Mouse (Mus musculus): ENCODE results near the gene Pdia6. TPM values are rescaled to one million over a fixed set of nuclear protein-coding genes. Genes with fewer than 3 reads are reported as not detected.

The Pdia6 gene
- 632 and 901 TPM in 2 replicates for total RNA-seq (2012; rRNA removed)

GRCm38 (mm10) chr12:17265971-17266672, at the start of gene Pdia6:
Gene Pdia6, plus strand, starts transcription at chr12:17266545.
- H3K36me3 ChIP-seq (ENCODE audit: control insufficient read depth, insufficient read depth, low read length, poor library complexity, severe bottlenecking) = peaks cover 14% of the 10 kb centered on the region
- TF ChIP-seq MAFK (IDR thresholded peaks at IDR 0.05; ENCODE audit: insufficient read depth, low read depth, low read length) (no peak), ZC3H11A (IDR thresholded peaks at IDR 0.05; ENCODE audit: borderline replicate concordance, low read depth, low read length) (no peak), HCFC1 (IDR thresholded peaks at IDR 0.05; ENCODE audit: borderline replicate concordance, insufficient read depth, low read length) (0 out of 2 replicates have a peak, but pooled peaks have one; percentile 28), ZNF384 (IDR thresholded peaks at IDR 0.05; ENCODE audit: low read depth, low read length) (peak; percentile 66; the same call in 1 of the 2 replicates), CHD2 (IDR thresholded peaks at IDR 0.05; ENCODE audit: low read depth, low read length) (peak; percentile 76; the same call in 1 of the 2 replicates)
- peak within 1 kb of the TSS; percentile 92 for H3K9ac ChIP-seq (ENCODE audit: insufficient read depth, low read depth, low read length, poor library complexity, severe bottlenecking)
- no peaks in the 10 kb centered on the region for H3K9me3 ChIP-seq (ENCODE audit: control insufficient read depth, insufficient read depth, low read depth, low read length)
- H3K4me1 ChIP-seq (ENCODE audit: control insufficient read depth in 2 of 2, insufficient read depth in 2 of 2, low read length in 2 of 2, poor library complexity in 1 of 2) = peaks cover 0 to 11% of the 10 kb centered on the region in 2 experiments; a peak in 1 of 4 replicates
- in situ Hi-C loops (cut with MboI; ENCODE audit: low sequenced_read_pairs in 2 of 2, unreplicated experiment in 2 of 2) = no loop called here
- H3K27ac ChIP-seq (ENCODE audit: insufficient read depth, low read depth, low read length, poor library complexity, severe bottlenecking) = no peak within 1 kb of the TSS; the same call in 1 of the 2 replicates
- H3K4me3 ChIP-seq (ENCODE audit: insufficient read depth in 1 of 2, low read depth in 1 of 2, low read length in 2 of 2, poor library complexity in 1 of 2, severe bottlenecking in 1 of 2) = peak within 1 kb of the TSS; percentile 90 to 99
- DNase-seq (ENCODE audit: low read depth, low spot score) = peak; percentile 91

GRCm38 (mm10) chr12:17218390-17218789, 48.0 kb upstream of the Pdia6 start:
- TF ChIP-seq HCFC1 (IDR thresholded peaks at IDR 0.05; ENCODE audit: borderline replicate concordance, insufficient read depth, low read length) (no peak), ZNF384 (IDR thresholded peaks at IDR 0.05; ENCODE audit: low read depth, low read length) (no peak), MAFK (IDR thresholded peaks at IDR 0.05; ENCODE audit: insufficient read depth, low read depth, low read length) (no peak), CHD2 (IDR thresholded peaks at IDR 0.05; ENCODE audit: low read depth, low read length) (no peak), ZC3H11A (IDR thresholded peaks at IDR 0.05; ENCODE audit: borderline replicate concordance, low read depth, low read length) (no peak)
- Histone ChIP-seq H3K4me3 (ENCODE audit: insufficient read depth in 1 of 2, low read depth in 1 of 2, low read length in 2 of 2, poor library complexity in 1 of 2, severe bottlenecking in 1 of 2) (no peak overlapping the region), H3K9me3 (ENCODE audit: control insufficient read depth, insufficient read depth, low read depth, low read length) (no peaks in the 10 kb centered on the region), H3K9ac (ENCODE audit: insufficient read depth, low read depth, low read length, poor library complexity, severe bottlenecking) (no peak overlapping the region), H3K27ac (ENCODE audit: insufficient read depth, low read depth, low read length, poor library complexity, severe bottlenecking) (no peak overlapping the region), H3K36me3 (ENCODE audit: control insufficient read depth, insufficient read depth, low read length, poor library complexity, severe bottlenecking) (no peaks in the 10 kb centered on the region), H3K4me1 (ENCODE audit: control insufficient read depth in 2 of 2, insufficient read depth in 2 of 2, low read length in 2 of 2, poor library complexity in 1 of 2) (no peaks in the 10 kb centered on the region)
- in situ Hi-C loops (cut with MboI; ENCODE audit: low sequenced_read_pairs in 2 of 2, unreplicated experiment in 2 of 2) = loop anchor here in 1 of 2 experiments (25.0 kb wide), 1 partner anchor 181 kb away; no protein-coding TSS in a partner anchor
- DNase-seq (ENCODE audit: low read depth, low spot score) = no peak

- H3K9me3 ChIP-seq (ENCODE audit: control insufficient read depth, insufficient read depth, low read depth, low read length) = no peaks in the 10 kb centered on the region
- no peak overlapping the region for H3K27ac ChIP-seq (ENCODE audit: insufficient read depth, low read depth, low read length, poor library complexity, severe bottlenecking)
- no peaks in the 10 kb centered on the region for H3K4me1 ChIP-seq (ENCODE audit: control insufficient read depth in 2 of 2, insufficient read depth in 2 of 2, low read length in 2 of 2, poor library complexity in 1 of 2)
- H3K36me3 ChIP-seq (ENCODE audit: control insufficient read depth, insufficient read depth, low read length, poor library complexity, severe bottlenecking) = no peaks in the 10 kb centered on the region
- H3K9ac ChIP-seq (ENCODE audit: insufficient read depth, low read depth, low read length, poor library complexity, severe bottlenecking) = no peak overlapping the region
- H3K4me3 ChIP-seq (ENCODE audit: insufficient read depth in 1 of 2, low read depth in 1 of 2, low read length in 2 of 2, poor library complexity in 1 of 2, severe bottlenecking in 1 of 2) = no peak overlapping the region
- DNase-seq (ENCODE audit: low read depth, low spot score) = no peak
- no peak for TF ChIP-seq MAFK (IDR thresholded peaks at IDR 0.05; ENCODE audit: insufficient read depth, low read depth, low read length)
- TF ChIP-seq CHD2 (IDR thresholded peaks at IDR 0.05; ENCODE audit: low read depth, low read length) = no peak
- no peak for TF ChIP-seq ZNF384 (IDR thresholded peaks at IDR 0.05; ENCODE audit: low read depth, low read length)
- TF ChIP-seq ZC3H11A (IDR thresholded peaks at IDR 0.05; ENCODE audit: borderline replicate concordance, low read depth, low read length) = no peak
- TF ChIP-seq HCFC1 (IDR thresholded peaks at IDR 0.05; ENCODE audit: borderline replicate concordance, insufficient read depth, low read length) = no peak
- in situ Hi-C loops (cut with MboI; ENCODE audit: low sequenced_read_pairs in 2 of 2, unreplicated experiment in 2 of 2) = loop anchor here in 1 of 2 experiments (25.0 kb wide), 1 partner anchor 182 kb away; no protein-coding TSS in a partner anchor
Observed at GRCm38 (mm10) chr12:17219107-17219506, 47.2 kb upstream of the Pdia6 start.

GRCm38 (mm10) chr12:17220631-17221030, 45.7 kb upstream of the Pdia6 start:
- H3K4me3 ChIP-seq (ENCODE audit: insufficient read depth in 1 of 2, low read depth in 1 of 2, low read length in 2 of 2, poor library complexity in 1 of 2, severe bottlenecking in 1 of 2) = no peak overlapping the region
- H3K27ac ChIP-seq (ENCODE audit: insufficient read depth, low read depth, low read length, poor library complexity, severe bottlenecking) = no peak overlapping the region
- no peak for TF ChIP-seq ZNF384 (IDR thresholded peaks at IDR 0.05; ENCODE audit: low read depth, low read length)
- no peak for TF ChIP-seq HCFC1 (IDR thresholded peaks at IDR 0.05; ENCODE audit: borderline replicate concordance, insufficient read depth, low read length)
- TF ChIP-seq MAFK (IDR thresholded peaks at IDR 0.05; ENCODE audit: insufficient read depth, low read depth, low read length) = no peak
- no peak for TF ChIP-seq ZC3H11A (IDR thresholded peaks at IDR 0.05; ENCODE audit: borderline replicate concordance, low read depth, low read length)
- TF ChIP-seq CHD2 (IDR thresholded peaks at IDR 0.05; ENCODE audit: low read depth, low read length) = no peak
- H3K36me3 ChIP-seq (ENCODE audit: control insufficient read depth, insufficient read depth, low read length, poor library complexity, severe bottlenecking) = no peaks in the 10 kb centered on the region
- in situ Hi-C loops (cut with MboI; ENCODE audit: low sequenced_read_pairs in 2 of 2, unreplicated experiment in 2 of 2) = loop anchor here in 1 of 2 experiments (25.0 kb wide), 1 partner anchor 183 kb away; no protein-coding TSS in a partner anchor
- DNase-seq (ENCODE audit: low read depth, low spot score) = no peak
- H3K9ac ChIP-seq (ENCODE audit: insufficient read depth, low read depth, low read length, poor library complexity, severe bottlenecking) = no peak overlapping the region
- no peaks in the 10 kb centered on the region for H3K9me3 ChIP-seq (ENCODE audit: control insufficient read depth, insufficient read depth, low read depth, low read length)
- H3K4me1 ChIP-seq (ENCODE audit: control insufficient read depth in 2 of 2, insufficient read depth in 2 of 2, low read length in 2 of 2, poor library complexity in 1 of 2) = no peaks in the 10 kb centered on the region
